Mouse (Mus musculus): Measurements from ENCODE around the gene Cmc2. TPM values are rescaled to one million over a fixed set of nuclear protein-coding genes. Genes with fewer than 3 reads are reported as not detected.

The Cmc2 gene
- polyA plus RNA-seq, 1 experiment from 2014 or later = 89.0 TPM

DNA sequence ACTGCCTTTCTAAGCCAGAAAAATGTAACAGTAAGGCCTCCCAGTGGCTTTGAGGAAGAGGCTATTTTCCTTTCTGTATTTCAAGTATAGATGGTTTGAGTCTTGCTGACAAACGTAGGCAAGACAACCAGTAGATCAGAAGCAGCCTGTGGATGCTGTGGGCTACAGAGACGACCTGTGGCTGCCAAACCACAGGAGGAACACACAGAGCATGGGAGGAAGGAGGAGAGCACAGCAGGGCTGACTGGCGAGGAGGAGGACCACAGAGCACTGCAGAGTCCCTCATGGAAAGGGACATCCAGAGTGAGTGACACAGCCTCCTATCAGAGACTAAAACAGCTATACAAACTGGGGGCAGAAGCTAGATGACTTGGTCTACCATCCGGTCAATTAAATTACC lies 16.0 kb downstream of the Cmc2 start:
- 74% methylated on average over 4 of the region's 4 CpGs for WGBS (ENCODE audit: insufficient replicate concordance)
- DNase-seq (no peak), ATAC-seq (ENCODE audit: low read depth) (no peak)

GRCm38 (mm10) chr8:116904736-116905135 lies 16.5 kb downstream of the Cmc2 start:
- WGBS (ENCODE audit: insufficient replicate concordance) = 91% methylated on average over 4 of the region's 4 CpGs
- Histone ChIP-seq H3K9me3 (replicated peaks) (0 out of 2 replicates have a peak, but pooled peaks cover 4% of the 10 kb centered on the region), H3K9ac (no peak overlapping the region), H3K36me3 (peaks cover 49% of the 10 kb centered on the region), H3K4me3 (replicated peaks) (no peak overlapping the region), H3K27me3 (no peaks in the 10 kb centered on the region), H3K27ac (no peak overlapping the region), H3K4me2 (no peak overlapping the region), H3K4me1 (replicated peaks) (peaks cover 4% of the 10 kb centered on the region)
- ATAC-seq (ENCODE audit: low read depth) (no peak), DNase-seq (no peak)

More for the DNA sequence above, 16.0 kb downstream of the Cmc2 start:
- no peak overlapping the region for H3K4me3 ChIP-seq (replicated peaks)
- H3K4me1 ChIP-seq (replicated peaks) = peaks cover 4% of the 10 kb centered on the region
- 0 out of 2 replicates have a peak, but pooled peaks cover 4% of the 10 kb centered on the region for H3K9me3 ChIP-seq (replicated peaks)
- no peak overlapping the region for H3K4me2 ChIP-seq
- H3K9ac ChIP-seq = no peak overlapping the region
- H3K27me3 ChIP-seq = no peaks in the 10 kb centered on the region
- peaks cover 54% of the 10 kb centered on the region for H3K36me3 ChIP-seq
- no peak overlapping the region for H3K27ac ChIP-seq

GRCm38 (mm10) chr8:116895521-116895920 lies 25.7 kb downstream of the Cmc2 start:
- H3K27ac ChIP-seq = no peak overlapping the region
- 85% methylated on average over 6 of the region's 6 CpGs for WGBS (ENCODE audit: insufficient replicate concordance)
- H3K9me3 ChIP-seq (replicated peaks) = no peaks in the 10 kb centered on the region; the same call in 1 of the 2 replicates
- no peaks in the 10 kb centered on the region for H3K4me1 ChIP-seq (replicated peaks)
- H3K27me3 ChIP-seq = no peaks in the 10 kb centered on the region
- no peak overlapping the region for H3K4me2 ChIP-seq
- H3K36me3 ChIP-seq = peaks cover 27% of the 10 kb centered on the region
- no peak for DNase-seq
- no peak for ATAC-seq (ENCODE audit: low read depth)
- H3K9ac ChIP-seq = no peak overlapping the region
- no peak overlapping the region for H3K4me3 ChIP-seq (replicated peaks)

DNA sequence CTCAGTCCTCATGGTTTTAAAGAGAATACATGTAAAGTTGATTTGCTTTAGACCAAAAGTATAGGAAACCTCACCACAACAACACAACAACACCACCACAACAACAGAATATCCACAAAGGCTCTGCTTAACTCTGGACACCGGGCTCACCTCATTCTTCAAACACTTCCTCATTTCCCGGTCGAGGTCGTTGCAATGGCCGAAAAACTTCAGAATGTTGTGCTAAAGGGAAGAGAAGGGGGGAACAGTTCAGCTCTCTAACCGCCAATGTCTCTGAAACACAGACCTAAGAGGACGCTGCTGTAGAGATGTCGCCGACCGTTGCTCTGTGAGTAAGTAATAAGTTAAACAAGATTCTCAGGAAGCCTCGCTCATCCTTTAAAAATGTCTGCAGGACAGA lies 27.3 kb downstream of the Cmc2 start:
- no peaks in the 10 kb centered on the region; the same call in 1 of the 2 replicates for H3K9me3 ChIP-seq (replicated peaks)
- H3K4me1 ChIP-seq (replicated peaks) = no peaks in the 10 kb centered on the region
- peaks cover 40% of the 10 kb centered on the region for H3K36me3 ChIP-seq
- no peaks in the 10 kb centered on the region for H3K27me3 ChIP-seq
- no peak for ATAC-seq (ENCODE audit: low read depth)
- DNase-seq = no peak
- no peak overlapping the region for H3K4me3 ChIP-seq (replicated peaks)
- no peak overlapping the region for H3K4me2 ChIP-seq
- H3K9ac ChIP-seq = no peak overlapping the region
- WGBS (ENCODE audit: insufficient replicate concordance) = 55% methylated on average over 11 of the region's 11 CpGs
- no peak overlapping the region for H3K27ac ChIP-seq

DNA sequence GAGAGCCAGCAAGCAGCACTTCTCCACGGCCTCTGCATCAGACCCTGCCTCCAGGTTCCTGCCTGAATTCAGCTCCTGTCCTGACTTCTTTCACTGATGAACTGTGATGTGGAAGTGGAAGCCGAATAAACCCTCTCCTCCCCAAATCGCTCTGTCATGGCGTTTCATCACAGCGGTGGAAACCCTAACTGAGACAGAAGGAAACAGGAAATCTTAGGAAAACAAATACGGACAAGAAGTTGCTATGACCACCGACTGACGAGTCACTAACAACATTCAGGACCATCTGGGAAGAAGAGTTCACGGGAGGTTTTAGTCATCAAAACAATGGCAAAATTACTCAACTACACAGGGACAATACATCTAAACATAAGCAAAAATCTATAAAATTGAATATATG lies 28.6 kb downstream of the Cmc2 start:
- H3K27me3 ChIP-seq = no peaks in the 10 kb centered on the region
- no peaks in the 10 kb centered on the region; the same call in 1 of the 2 replicates for H3K9me3 ChIP-seq (replicated peaks)
- H3K4me1 ChIP-seq (replicated peaks) = no peaks in the 10 kb centered on the region
- H3K4me3 ChIP-seq (replicated peaks) = no peak overlapping the region
- WGBS (ENCODE audit: insufficient replicate concordance) = 70% methylated on average over 9 of the region's 9 CpGs
- no peak overlapping the region for H3K27ac ChIP-seq
- H3K9ac ChIP-seq = no peak overlapping the region
- peaks cover 53% of the 10 kb centered on the region for H3K36me3 ChIP-seq
- no peak overlapping the region for H3K4me2 ChIP-seq
- ATAC-seq (ENCODE audit: low read depth) = no peak
- DNase-seq = no peak

DNA sequence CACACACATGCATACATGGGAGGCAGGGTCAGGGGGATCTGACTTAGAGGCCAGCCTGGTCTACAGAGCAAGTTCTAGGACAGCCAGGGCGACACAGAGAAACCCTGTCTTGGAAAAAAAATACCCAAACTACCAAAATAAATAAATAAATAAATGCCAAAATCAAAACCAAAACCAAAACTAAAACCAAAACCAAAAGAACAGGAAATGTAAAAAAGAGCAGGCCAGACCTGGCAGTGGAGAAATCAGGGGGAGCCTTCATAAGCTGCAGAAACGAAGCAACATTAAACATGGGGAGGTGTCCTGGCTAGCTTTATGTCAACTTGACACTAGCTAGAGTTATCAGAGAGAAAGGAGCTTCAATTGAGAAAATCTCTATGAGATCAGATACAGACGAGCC lies 29.1 kb downstream of the Cmc2 start:
- H3K27ac ChIP-seq = no peak overlapping the region
- H3K4me1 ChIP-seq (replicated peaks) = no peaks in the 10 kb centered on the region
- no peak overlapping the region for H3K9ac ChIP-seq
- no peak overlapping the region for H3K4me2 ChIP-seq
- H3K4me3 ChIP-seq (replicated peaks) = no peak overlapping the region
- peaks cover 57% of the 10 kb centered on the region for H3K36me3 ChIP-seq
- H3K27me3 ChIP-seq = no peaks in the 10 kb centered on the region
- no peak for DNase-seq
- WGBS (ENCODE audit: insufficient replicate concordance) = 79% methylated on average over 3 of the region's 3 CpGs
- no peak for ATAC-seq (ENCODE audit: low read depth)
- H3K9me3 ChIP-seq (replicated peaks) = no peaks in the 10 kb centered on the region; the same call in 1 of the 2 replicates

- Histone ChIP-seq H3K4me1 (replicated peaks) (no peaks in the 10 kb centered on the region), H3K27me3 (no peaks in the 10 kb centered on the region), H3K4me3 (replicated peaks) (no peak overlapping the region), H3K36me3 (peaks cover 64% of the 10 kb centered on the region), H3K9me3 (replicated peaks) (no peaks in the 10 kb centered on the region; the same call in 1 of the 2 replicates), H3K9ac (no peak overlapping the region), H3K4me2 (no peak overlapping the region), H3K27ac (no peak overlapping the region)
- DNase-seq (no peak), ATAC-seq (ENCODE audit: low read depth) (no peak)
- 85% methylated on average over 5 of the region's 5 CpGs for whole genome bisulfite sequencing (ENCODE audit: insufficient replicate concordance)
Measured at GRCm38 (mm10) chr8:116891446-116891845, 29.8 kb downstream of the Cmc2 start.

DNA sequence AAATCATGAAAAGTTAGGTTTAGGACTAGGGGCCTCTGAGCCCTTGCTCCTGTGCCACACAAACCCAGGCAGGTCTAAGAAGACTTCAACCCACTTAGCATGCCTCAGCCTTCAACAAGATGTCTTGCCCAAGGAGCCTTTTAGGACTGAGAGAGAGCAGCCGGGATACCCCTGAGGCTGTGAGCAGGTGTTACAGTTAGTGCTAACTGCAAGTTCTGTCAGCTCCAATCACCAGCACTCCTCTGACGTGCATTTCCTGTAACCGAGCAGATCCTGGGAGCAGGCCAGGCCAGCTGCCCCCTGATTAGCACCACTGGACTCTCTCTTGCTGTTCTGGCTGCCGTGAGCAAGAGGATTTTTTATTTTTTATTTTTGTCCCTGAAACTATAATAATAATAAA lies 33.4 kb downstream of the Cmc2 start:
- ATAC-seq (ENCODE audit: low read depth) (no peak), DNase-seq (no peak)
- H3K27me3 ChIP-seq = no peaks in the 10 kb centered on the region
- no peak overlapping the region for H3K9ac ChIP-seq
- no peak overlapping the region for H3K4me2 ChIP-seq
- peaks cover 58% of the 10 kb centered on the region for H3K36me3 ChIP-seq
- H3K27ac ChIP-seq = no peak overlapping the region
- H3K4me3 ChIP-seq (replicated peaks) = no peak overlapping the region
- H3K9me3 ChIP-seq (replicated peaks) = no peaks in the 10 kb centered on the region
- no peaks in the 10 kb centered on the region for H3K4me1 ChIP-seq (replicated peaks)
- WGBS (ENCODE audit: insufficient replicate concordance) = 56% methylated on average over 4 of the region's 4 CpGs

- ATAC-seq (ENCODE audit: low read depth) (no peak), DNase-seq (no peak)
- Histone ChIP-seq H3K36me3 (peaks cover 3% of the 10 kb centered on the region), H3K4me3 (replicated peaks) (no peak overlapping the region), H3K4me2 (no peak overlapping the region), H3K27ac (no peak overlapping the region), H3K4me1 (replicated peaks) (no peaks in the 10 kb centered on the region), H3K9me3 (replicated peaks) (no peaks in the 10 kb centered on the region), H3K27me3 (no peaks in the 10 kb centered on the region), H3K9ac (no peak overlapping the region)
- WGBS (ENCODE audit: insufficient replicate concordance) = 53% methylated on average over 8 of the region's 8 CpGs
Measured at GRCm38 (mm10) chr8:116881396-116881795, 39.9 kb downstream of the Cmc2 start.

DNA sequence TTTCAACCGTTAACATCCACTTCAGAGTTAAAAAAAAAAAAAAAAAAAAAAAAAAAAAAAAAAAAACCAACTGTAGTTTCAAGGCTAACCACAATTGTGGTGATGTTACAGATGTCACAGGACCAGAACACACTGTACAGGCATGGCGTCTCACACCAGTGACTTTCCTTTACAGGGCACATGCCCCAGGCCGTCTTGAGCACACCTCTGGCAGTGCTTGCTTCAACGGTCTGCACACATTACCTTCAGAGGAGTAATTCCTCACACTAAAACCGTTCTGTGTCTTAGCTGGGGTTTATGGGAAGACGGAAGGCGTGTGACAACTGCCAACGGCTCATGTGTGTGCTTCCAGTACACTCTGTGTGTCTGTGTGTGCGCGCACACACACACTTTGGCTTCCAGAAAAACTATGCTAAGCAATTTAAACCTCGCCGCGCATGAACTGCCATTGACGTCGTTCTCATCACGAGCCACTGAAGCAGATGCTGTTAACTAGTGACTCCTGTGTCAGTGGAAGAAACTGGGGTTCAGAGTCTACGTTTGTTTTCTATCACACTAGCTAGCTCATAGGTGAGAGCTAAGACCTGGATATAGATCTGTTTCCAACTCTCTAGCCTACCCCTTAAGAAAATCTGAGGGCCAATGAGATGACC lies 45.3 kb downstream of the Cmc2 start:
- Histone ChIP-seq H3K4me1 (replicated peaks) (no peaks in the 10 kb centered on the region), H3K9me3 (replicated peaks) (no peaks in the 10 kb centered on the region), H3K36me3 (no peaks in the 10 kb centered on the region), H3K4me3 (replicated peaks) (no peak overlapping the region), H3K27ac (no peak overlapping the region), H3K27me3 (no peaks in the 10 kb centered on the region), H3K4me2 (no peak overlapping the region), H3K9ac (no peak overlapping the region)
- WGBS (ENCODE audit: insufficient replicate concordance) = 75% methylated on average over 17 of the region's 17 CpGs
- no peak for ATAC-seq (ENCODE audit: low read depth)
- DNase-seq = no peak

DNA sequence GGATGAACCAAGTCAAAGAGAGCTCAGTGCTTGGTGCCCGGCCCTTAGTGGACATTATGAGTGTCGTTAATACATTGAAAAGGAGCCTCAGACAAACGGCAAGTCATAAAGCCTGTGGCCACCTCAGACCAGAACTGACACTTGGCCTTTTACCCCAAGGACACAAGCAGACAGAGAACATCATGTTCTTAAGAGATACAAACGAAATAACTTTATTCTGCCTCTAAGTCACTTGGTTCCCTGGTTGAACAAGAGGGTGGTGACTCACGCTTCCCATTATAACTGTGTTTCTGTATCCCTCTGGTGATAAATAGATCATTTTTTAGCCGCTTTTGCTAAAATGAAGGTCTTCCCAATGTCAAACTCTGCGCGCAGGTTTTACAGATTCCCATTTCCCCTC lies 47.3 kb downstream of the Cmc2 start:
- Histone ChIP-seq H3K4me1 (replicated peaks) (no peaks in the 10 kb centered on the region), H3K36me3 (no peaks in the 10 kb centered on the region), H3K27me3 (no peaks in the 10 kb centered on the region), H3K9ac (no peak overlapping the region), H3K9me3 (replicated peaks) (no peaks in the 10 kb centered on the region), H3K4me2 (no peak overlapping the region), H3K27ac (no peak overlapping the region), H3K4me3 (replicated peaks) (no peak overlapping the region)
- ATAC-seq (ENCODE audit: low read depth) (no peak), DNase-seq (no peak)
- 68% methylated on average over 8 of the region's 8 CpGs for WGBS (ENCODE audit: insufficient replicate concordance)

GRCm38 (mm10) chr8:116873586-116873985 lies 47.7 kb downstream of the Cmc2 start:
- Histone ChIP-seq H3K36me3 (no peaks in the 10 kb centered on the region), H3K4me3 (replicated peaks) (no peak overlapping the region), H3K9me3 (replicated peaks) (no peaks in the 10 kb centered on the region), H3K4me2 (no peak overlapping the region), H3K27ac (no peak overlapping the region), H3K4me1 (replicated peaks) (no peaks in the 10 kb centered on the region), H3K9ac (no peak overlapping the region), H3K27me3 (no peaks in the 10 kb centered on the region)
- DNase-seq (no peak), ATAC-seq (ENCODE audit: low read depth) (no peak)
- 69% methylated on average over 11 of the region's 11 CpGs for WGBS (ENCODE audit: insufficient replicate concordance)

Data from liver, embryonic 13.5 days (tissue).